Mouse (Mus musculus) myocyte (in vitro differentiated cells): ENCODE measurements around the gene Kctd17.

Experiments
- POLR2A ChIP-seq: IDR thresholded peaks from one replicate; pipeline ENCODE4 v1.6.1; 2011; ENCODE audit warnings: low read depth, mild to moderate bottlenecking, control low read depth, moderate library complexity; ENCODE audit not compliant: insufficient read length
- REST ChIP-seq: IDR thresholded peaks from one replicate; pipeline ENCODE4 v1.6.1; 2011; ENCODE audit warnings: mild to moderate bottlenecking, control low read depth, moderate library complexity; ENCODE audit not compliant: insufficient read depth, insufficient read length

GRCm38 (mm10) chr15:78430874-78431273, 2.5 kb downstream of the Kctd17 start:
- TF ChIP-seq REST = no peak
- no peak for TF ChIP-seq POLR2A
